Mouse (Mus musculus): ENCODE measurements around the gene Rhd. TPM values are rescaled to one million over a fixed set of nuclear protein-coding genes. Genes with fewer than 3 reads are reported as not detected.
"Not testable (repeated sequence)": the region's sequence is repeated elsewhere in the genome, so short reads cannot be mapped to it uniquely, and the experiment has no call there.

Rhd gene
- polyA plus RNA-seq, 2 experiments = 3.6 to 4.1 TPM

GRCm38 (mm10) chr4:134826348-134826747 lies 38.0 kb upstream of the Rhd start:
- Histone ChIP-seq H3K4me1 (ENCODE audit: control insufficient read depth, insufficient read depth, low read length) (no peaks in the 10 kb centered on the region), H3K27me3 (ENCODE audit: control insufficient read depth, insufficient read depth, low read length) (no peaks in the 10 kb centered on the region), H3K36me3 (ENCODE audit: control insufficient read depth, insufficient read depth, low read length) (peaks cover 56% of the 10 kb centered on the region), H3K4me2 (replicated peaks; ENCODE audit: low read depth, low read length, severe bottlenecking) (no peak overlapping the region), H3K4me3 (replicated peaks; ENCODE audit: low read length) (no peak overlapping the region), H3K9ac (ENCODE audit: low read depth, low read length, severe bottlenecking) (no peak overlapping the region), H3K27ac (replicated peaks; ENCODE audit: low read depth, low read length) (no peak overlapping the region), H3K9me3 (ENCODE audit: control insufficient read depth, low read length) (no peaks in the 10 kb centered on the region)
- TF ChIP-seq POLR2A (IDR thresholded peaks at IDR 0.05; ENCODE audit: borderline replicate concordance, extremely low read depth, insufficient read depth, insufficient read length) = no peak
- no peak for ATAC-seq (ENCODE audit: low FRiP score, low read depth)
- DNase-seq (ENCODE audit: low spot score) = no peak

DNA sequence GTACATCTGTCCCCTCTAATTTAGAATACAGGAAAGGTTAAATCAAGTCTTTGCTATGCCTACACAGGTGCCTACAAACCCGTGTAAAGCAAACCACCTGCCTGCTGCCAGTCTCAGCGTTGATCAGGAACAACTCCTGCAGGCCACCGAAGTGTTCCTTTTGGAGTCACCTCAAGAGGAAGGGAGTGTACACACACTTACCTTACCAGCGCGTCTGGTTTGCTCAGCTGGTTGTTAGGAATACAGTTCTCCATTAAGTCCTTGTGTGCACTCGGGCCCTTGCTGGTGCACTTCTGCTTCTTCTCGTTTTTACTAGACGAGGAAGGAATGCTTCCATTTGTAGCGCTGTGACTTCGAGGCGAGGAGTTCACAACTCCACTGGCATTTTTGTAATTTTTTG lies 36.5 kb upstream of the Rhd start:
- DNase-seq (ENCODE audit: low spot score) (no peak), ATAC-seq (ENCODE audit: low FRiP score, low read depth) (no peak)
- Histone ChIP-seq H3K36me3 (ENCODE audit: control insufficient read depth, insufficient read depth, low read length) (peaks cover 67% of the 10 kb centered on the region), H3K27ac (replicated peaks; ENCODE audit: low read depth, low read length) (no peak overlapping the region), H3K4me3 (replicated peaks; ENCODE audit: low read length) (no peak overlapping the region), H3K9me3 (ENCODE audit: control insufficient read depth, low read length) (no peaks in the 10 kb centered on the region), H3K9ac (ENCODE audit: low read depth, low read length, severe bottlenecking) (no peak overlapping the region), H3K27me3 (ENCODE audit: control insufficient read depth, insufficient read depth, low read length) (no peaks in the 10 kb centered on the region), H3K4me2 (replicated peaks; ENCODE audit: low read depth, low read length, severe bottlenecking) (no peak overlapping the region), H3K4me1 (ENCODE audit: control insufficient read depth, insufficient read depth, low read length) (no peaks in the 10 kb centered on the region)
- WGBS = 93% methylated on average over 11 of the region's 11 CpGs
- no peak for TF ChIP-seq POLR2A (IDR thresholded peaks at IDR 0.05; ENCODE audit: borderline replicate concordance, extremely low read depth, insufficient read depth, insufficient read length)

DNA sequence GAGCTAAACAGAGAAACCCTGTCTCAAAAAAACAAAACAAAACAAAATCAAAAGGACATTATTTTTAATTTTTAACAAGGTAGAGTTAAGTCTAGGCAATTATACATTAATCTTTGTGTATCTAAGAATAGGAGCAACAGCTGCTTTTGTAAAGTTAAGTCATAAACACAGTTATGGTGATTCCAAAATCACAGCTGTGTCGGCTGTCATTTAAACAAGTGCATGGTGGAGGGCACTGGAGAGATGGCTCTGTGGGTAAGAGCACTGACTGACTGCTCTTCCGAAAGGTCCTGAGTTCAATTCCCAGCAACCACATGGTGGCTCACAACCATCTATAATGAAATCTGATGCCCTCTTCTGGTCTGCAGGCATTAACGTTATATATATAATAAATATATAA lies 32.4 kb upstream of the Rhd start:
- DNase-seq (ENCODE audit: low spot score) (no peak), ATAC-seq (ENCODE audit: low FRiP score, low read depth) (no peak)
- H3K36me3 ChIP-seq (ENCODE audit: control insufficient read depth, insufficient read depth, low read length) = peaks cover 55% of the 10 kb centered on the region
- no peak for TF ChIP-seq POLR2A (IDR thresholded peaks at IDR 0.05; ENCODE audit: borderline replicate concordance, extremely low read depth, insufficient read depth, insufficient read length)
- H3K9ac ChIP-seq (ENCODE audit: low read depth, low read length, severe bottlenecking) = no peak overlapping the region
- no peaks in the 10 kb centered on the region for H3K27me3 ChIP-seq (ENCODE audit: control insufficient read depth, insufficient read depth, low read length)
- no peaks in the 10 kb centered on the region for H3K9me3 ChIP-seq (ENCODE audit: control insufficient read depth, low read length)
- H3K27ac ChIP-seq (replicated peaks; ENCODE audit: low read depth, low read length) = no peak overlapping the region
- no peak overlapping the region for H3K4me2 ChIP-seq (replicated peaks; ENCODE audit: low read depth, low read length, severe bottlenecking)
- WGBS = 74% methylated on average over 3 of the region's 3 CpGs
- H3K4me3 ChIP-seq (replicated peaks; ENCODE audit: low read length) = no peak overlapping the region
- H3K4me1 ChIP-seq (ENCODE audit: control insufficient read depth, insufficient read depth, low read length) = no peaks in the 10 kb centered on the region

DNA sequence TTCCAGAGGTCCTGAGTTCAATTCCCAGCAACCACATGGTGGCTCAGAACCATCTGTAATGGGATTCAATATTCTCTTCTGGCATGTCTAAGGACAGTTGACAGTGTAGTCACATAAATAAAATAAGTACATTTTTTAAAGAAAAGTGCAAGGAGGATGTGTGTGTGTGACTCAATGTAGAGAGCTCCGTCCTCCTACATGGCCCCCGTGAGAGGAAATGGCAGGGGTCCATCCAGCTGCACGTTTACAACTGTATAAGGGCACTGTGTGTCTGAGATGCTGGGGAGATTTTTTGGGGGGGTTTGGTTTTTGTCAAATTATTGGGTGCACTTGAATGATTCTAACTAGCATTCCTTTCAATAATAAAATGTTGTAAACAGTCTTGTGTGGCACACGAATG lies 28.9 kb upstream of the Rhd start:
- DNase-seq (ENCODE audit: low spot score) (no peak), ATAC-seq (ENCODE audit: low FRiP score, low read depth) (no peak)
- 77% methylated on average over 4 of the region's 4 CpGs for WGBS
- Histone ChIP-seq H3K36me3 (ENCODE audit: control insufficient read depth, insufficient read depth, low read length) (peaks cover 29% of the 10 kb centered on the region), H3K4me2 (replicated peaks; ENCODE audit: low read depth, low read length, severe bottlenecking) (no peak overlapping the region), H3K27me3 (ENCODE audit: control insufficient read depth, insufficient read depth, low read length) (no peaks in the 10 kb centered on the region), H3K9me3 (ENCODE audit: control insufficient read depth, low read length) (no peaks in the 10 kb centered on the region), H3K27ac (replicated peaks; ENCODE audit: low read depth, low read length) (no peak overlapping the region), H3K4me1 (ENCODE audit: control insufficient read depth, insufficient read depth, low read length) (no peaks in the 10 kb centered on the region), H3K4me3 (replicated peaks; ENCODE audit: low read length) (no peak overlapping the region), H3K9ac (ENCODE audit: low read depth, low read length, severe bottlenecking) (no peak overlapping the region)
- no peak for TF ChIP-seq POLR2A (IDR thresholded peaks at IDR 0.05; ENCODE audit: borderline replicate concordance, extremely low read depth, insufficient read depth, insufficient read length)

GRCm38 (mm10) chr4:134838221-134838620 lies 26.1 kb upstream of the Rhd start:
- H3K27me3 ChIP-seq (ENCODE audit: control insufficient read depth, insufficient read depth, low read length) = no peaks in the 10 kb centered on the region

GRCm38 (mm10) chr4:134838706-134839105 lies 25.6 kb upstream of the Rhd start:
- H3K27me3 ChIP-seq (ENCODE audit: control insufficient read depth, insufficient read depth, low read length); H3K4me3 ChIP-seq (replicated peaks; ENCODE audit: low read length); DNase-seq (ENCODE audit: low spot score); H3K27ac ChIP-seq (replicated peaks; ENCODE audit: low read depth, low read length); H3K9ac ChIP-seq (ENCODE audit: low read depth, low read length, severe bottlenecking); H3K4me1 ChIP-seq (ENCODE audit: control insufficient read depth, insufficient read depth, low read length); ATAC-seq (ENCODE audit: low FRiP score, low read depth); H3K4me2 ChIP-seq (replicated peaks; ENCODE audit: low read depth, low read length, severe bottlenecking); H3K9me3 ChIP-seq (ENCODE audit: control insufficient read depth, low read length); H3K36me3 ChIP-seq (ENCODE audit: control insufficient read depth, insufficient read depth, low read length): not testable (repeated sequence)
- 88% methylated on average over 3 of the region's 3 CpGs for whole genome bisulfite sequencing

More at GRCm38 (mm10) chr4:134838221-134838620, 26.1 kb upstream of the Rhd start:
- ATAC-seq (ENCODE audit: low FRiP score, low read depth) (no peak), DNase-seq (ENCODE audit: low spot score) (no peak)
- Histone ChIP-seq H3K4me3 (replicated peaks; ENCODE audit: low read length) (no peak overlapping the region), H3K4me2 (replicated peaks; ENCODE audit: low read depth, low read length, severe bottlenecking) (no peak overlapping the region), H3K36me3 (ENCODE audit: control insufficient read depth, insufficient read depth, low read length) (peaks cover 8% of the 10 kb centered on the region; the same call in 1 of the 2 replicates), H3K9me3 (ENCODE audit: control insufficient read depth, low read length) (no peaks in the 10 kb centered on the region), H3K9ac (ENCODE audit: low read depth, low read length, severe bottlenecking) (no peak overlapping the region), H3K27ac (replicated peaks; ENCODE audit: low read depth, low read length) (no peak overlapping the region), H3K4me1 (ENCODE audit: control insufficient read depth, insufficient read depth, low read length) (no peaks in the 10 kb centered on the region)
- WGBS = 55% methylated on average over 1 of the region's 1 CpGs
- TF ChIP-seq POLR2A (IDR thresholded peaks at IDR 0.05; ENCODE audit: borderline replicate concordance, extremely low read depth, insufficient read depth, insufficient read length) = no peak
